8 mouse cellular contexts compared by ENCODE assay signal in genomic region chr5:125267150-125267961, GRCm38 (mm10).
DNase-seq lines count a peak whose midpoint lies in the region; ATAC-seq lines count a peak whose summit lies in the region.

No protein-coding gene starts in this region.

- intact Hi-C loops in heart, postnatal 10 days (cut with DNase I): loop anchor here (5.0 kb wide), 4 partner anchors 50 to 255 kb away; partner anchors contain the start of gene Ncor2

- 25% methylated on average over 35 of the region's 35 CpGs for WGBS in stomach, embryonic 15.5 days

- peaks cover 38% of the 10 kb centered on the region for H3K4me1 ChIP-seq in stomach, embryonic 15.5 days

- DNase-seq in kidney, adult 11 months: peak; percentile 28
- DNase-seq in kidney, adult 8-10 months: no peak
- DNase-seq in cerebellum, postnatal 36 days: peak; percentile 62 to 69
- DNase-seq in heart, postnatal 10 days: peak; percentile 89
- peak; percentile 64 to 74 for DNase-seq in layer of hippocampus, postnatal 14 days (ENCODE audit: low spot score in 2 of 2)
- DNase-seq in lung, postnatal 36 days: peak; percentile 84
- no peak for DNase-seq in spleen, postnatal 14 days (ENCODE audit: low spot score in 2 of 2)

- 0 out of 2 replicates have a peak overlapping the region, but pooled peaks have one; percentile 5 for H3K4me3 ChIP-seq in stomach, embryonic 15.5 days (replicated peaks)

- H3K27ac ChIP-seq in stomach, embryonic 15.5 days: no peak overlapping the region

- ATAC-seq in stomach, embryonic 15.5 days (ENCODE audit: insufficient read depth, low FRiP score, low read depth): no peak

- no peaks in the 10 kb centered on the region for H3K27me3 ChIP-seq in stomach, embryonic 15.5 days (replicated peaks)

- no peak overlapping the region for H3K9ac ChIP-seq in stomach, embryonic 15.5 days

- peak overlapping the region; percentile 43 for H3K4me2 ChIP-seq in stomach, embryonic 15.5 days

- no peaks in the 10 kb centered on the region for H3K36me3 ChIP-seq in stomach, embryonic 15.5 days

- H3K9me3 ChIP-seq in stomach, embryonic 15.5 days: no peaks in the 10 kb centered on the region

Comparison
In these comparisons a context has a peak if more than half of its experiments do, and no peak if none do; other contexts are left out.
1. DNase-seq: peak in kidney, adult 11 months (single experiment), cerebellum, postnatal 36 days (2 of 2), heart, postnatal 10 days (2 of 2), layer of hippocampus, postnatal 14 days (2 of 2) and lung, postnatal 36 days (single experiment); none in kidney, adult 8-10 months (0 of 2) and spleen, postnatal 14 days (0 of 2).